Mouse (Mus musculus): ENCODE data around the gene Kel.

Kel gene

DNA sequence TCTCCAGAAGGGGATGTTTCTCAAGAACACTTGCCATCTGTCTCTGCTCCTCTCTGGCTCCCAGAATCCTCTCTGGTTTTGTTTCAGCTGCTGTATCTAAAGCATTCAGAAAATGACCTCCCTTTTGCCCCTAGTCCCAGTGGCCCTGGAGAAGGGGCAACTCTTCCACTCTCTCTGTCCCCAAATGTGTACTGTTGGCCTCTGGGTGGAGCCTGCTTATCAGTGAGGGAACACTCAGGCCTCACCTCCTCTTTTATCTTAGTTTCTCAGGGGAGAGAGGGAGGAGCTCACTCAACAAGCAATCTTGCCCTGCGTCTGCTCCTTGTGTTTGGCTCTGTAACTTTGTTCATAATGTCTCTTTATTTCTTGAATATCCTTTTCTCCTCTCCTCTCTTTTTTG lies at the start of gene Kel:
Gene Kel (minus strand): TSS at position 217 of the 400 bp plus-strand sequence.
- no peak for DNase-seq (ENCODE audit: extremely low read depth, low read depth, low spot score)

DNA sequence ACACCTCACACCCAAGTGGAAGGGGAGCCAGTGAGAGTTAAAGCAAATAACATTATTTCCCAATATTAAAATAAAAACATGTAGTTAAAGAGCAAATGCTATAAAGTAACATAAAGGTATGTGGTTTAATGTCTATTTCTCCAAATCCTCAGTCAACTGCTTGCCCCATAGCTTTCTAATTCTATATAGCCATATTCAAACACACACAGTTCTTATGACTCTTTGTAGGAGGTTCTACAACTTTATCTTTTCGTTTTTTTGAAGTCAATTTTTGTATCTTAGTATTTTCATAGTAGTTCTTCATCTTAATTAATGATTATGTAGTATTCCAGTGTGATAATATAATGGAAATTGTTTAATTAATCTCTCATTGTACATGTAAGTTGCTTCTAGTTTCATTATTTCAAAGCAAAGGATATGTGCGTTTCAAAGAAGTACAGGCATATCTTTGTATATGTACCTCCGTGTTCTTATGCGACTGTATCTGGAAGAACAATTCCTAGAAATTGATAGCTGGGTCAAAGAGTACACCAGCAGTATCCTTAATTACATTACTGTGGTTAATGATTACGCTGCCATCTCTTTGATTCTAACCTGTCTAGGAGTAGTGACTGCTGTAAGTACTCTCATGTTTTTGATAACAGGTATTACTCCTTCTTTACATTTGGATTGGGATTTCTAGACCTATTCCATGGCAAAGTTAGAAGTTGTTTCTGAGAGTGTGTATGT lies 40.7 kb upstream of the Kel start:
- DNase-seq (ENCODE audit: extremely low read depth, low read depth, low spot score), result no peak

DNA sequence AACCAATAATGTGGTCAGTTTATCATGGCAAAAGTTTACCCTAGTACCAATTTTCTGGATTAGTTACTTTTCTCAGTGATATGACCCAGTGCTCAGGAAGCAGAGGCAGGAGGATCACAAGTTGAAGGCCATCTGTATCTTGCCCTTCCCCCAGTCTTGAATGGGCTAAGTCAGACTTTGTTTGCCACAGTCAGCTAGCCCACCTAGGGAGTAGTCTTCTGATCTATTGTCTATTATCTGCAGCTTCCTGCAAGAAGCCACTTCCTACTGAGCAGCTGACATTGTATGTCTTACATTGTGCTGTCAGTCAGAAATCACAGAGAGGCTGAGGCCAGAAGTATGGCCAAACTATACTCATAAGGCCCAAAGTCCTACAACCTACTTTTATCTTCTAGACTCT lies 37.0 kb upstream of the Kel start:
- DNase-seq (ENCODE audit: extremely low read depth, low read depth, low spot score), result no peak

DNA sequence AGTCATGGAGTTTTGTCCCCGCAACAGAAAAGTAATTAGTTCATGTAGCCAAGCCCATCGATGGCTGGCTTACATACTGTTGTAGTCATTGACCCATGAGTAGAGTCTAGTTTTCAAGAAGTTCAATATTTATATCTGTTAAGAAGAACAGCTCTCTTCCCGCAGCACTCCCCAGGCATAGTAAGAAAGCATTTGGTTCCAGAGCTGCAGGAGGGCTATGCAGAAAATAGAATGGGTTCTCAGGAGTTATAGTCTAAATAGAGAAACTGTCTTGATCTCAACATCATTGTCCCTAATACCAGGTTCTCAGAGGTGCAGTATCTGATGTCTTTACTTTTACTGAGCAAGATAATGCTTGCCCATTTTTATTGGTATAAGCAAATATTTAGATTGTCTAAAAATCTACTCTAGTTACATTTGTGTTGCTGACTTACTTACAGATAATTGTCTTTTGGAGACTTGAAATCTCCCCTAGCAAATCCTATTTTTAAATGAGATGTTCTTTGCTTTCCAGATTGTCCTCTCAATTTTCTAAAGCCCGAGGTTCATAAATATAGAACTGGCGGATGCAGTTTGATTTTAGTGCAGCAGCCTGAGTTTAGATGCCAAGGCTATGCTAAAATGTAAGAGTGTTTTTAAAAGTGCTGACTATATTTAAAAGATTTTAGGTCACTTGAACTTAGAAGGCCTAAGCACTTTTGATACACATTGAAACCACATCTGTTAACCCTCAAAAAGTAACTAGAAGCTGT lies 30.8 kb upstream of the Kel start:
- no peak for DNase-seq (ENCODE audit: extremely low read depth, low read depth, low spot score)

DNA sequence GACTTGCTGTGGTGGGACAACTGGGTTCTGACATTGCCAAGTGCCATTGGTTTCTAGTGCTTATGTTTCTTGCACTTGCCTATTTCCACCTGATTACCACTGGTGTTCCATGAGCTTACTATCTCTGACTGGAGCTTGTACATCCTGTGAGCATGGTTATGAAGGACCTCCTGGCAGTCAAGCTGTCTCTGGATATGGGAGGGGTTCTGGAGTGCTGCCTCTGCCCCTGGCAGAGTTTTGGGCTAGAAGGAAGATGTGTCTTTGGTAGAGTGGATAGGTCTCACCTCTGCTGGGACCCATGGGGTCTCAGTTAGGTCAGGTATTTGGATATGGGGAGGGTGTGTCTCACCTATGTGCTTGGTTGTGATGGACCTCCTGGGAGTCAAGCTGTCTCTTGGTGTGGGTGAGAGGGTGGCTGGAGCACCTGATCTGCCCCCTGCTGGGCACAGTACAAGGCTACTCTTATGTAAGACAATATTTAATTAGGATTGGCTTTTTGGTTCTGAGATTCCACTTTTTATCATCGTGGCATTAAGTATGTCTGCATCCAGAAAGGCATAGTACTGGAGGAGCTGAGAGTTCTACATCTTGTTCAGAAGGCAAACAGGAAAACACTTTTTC lies 24.0 kb upstream of the Kel start:
- DNase-seq (ENCODE audit: extremely low read depth, low read depth, low spot score), result no peak

DNA sequence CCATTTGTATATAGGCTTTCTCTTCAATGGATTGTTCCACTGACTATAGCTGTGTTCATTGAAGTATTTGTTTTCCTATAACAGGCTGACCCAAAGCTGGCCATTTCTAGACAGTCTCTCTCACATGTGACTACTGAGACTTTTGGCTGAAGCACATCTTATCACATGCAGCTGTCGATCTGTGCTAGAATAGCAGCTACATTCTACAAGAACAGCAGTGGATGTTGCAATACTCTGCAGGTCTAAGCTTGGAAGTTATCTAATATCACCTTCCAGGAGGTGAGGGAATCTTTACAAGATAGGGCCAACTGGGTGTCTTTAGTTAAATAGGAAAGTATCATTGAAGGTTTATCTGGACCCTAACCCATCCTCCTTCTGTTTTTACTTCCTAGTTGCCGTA lies 17.3 kb upstream of the Kel start:
- DNase-seq (ENCODE audit: extremely low read depth, low read depth, low spot score), result no peak

DNA sequence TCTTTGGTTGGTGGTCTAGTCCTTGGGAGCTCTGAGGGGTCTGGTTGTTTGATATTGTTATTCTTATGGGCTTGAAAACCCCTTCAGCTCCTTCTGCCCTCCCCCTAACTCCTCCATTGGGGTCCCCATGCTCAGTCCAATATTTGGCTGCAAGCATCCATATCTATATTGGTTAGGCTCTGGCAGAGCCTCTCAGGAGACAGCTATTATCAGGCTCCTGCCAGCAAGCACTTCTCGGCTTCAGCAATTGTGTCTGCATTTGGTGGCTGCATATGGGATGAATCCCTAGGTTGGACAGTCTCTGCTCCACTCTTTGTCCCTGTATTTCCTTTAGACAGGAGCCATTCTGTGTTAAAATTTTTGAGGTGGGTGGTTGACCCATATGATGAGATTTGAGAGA lies 6.1 kb upstream of the Kel start:
- no peak for DNase-seq (ENCODE audit: extremely low read depth, low read depth, low spot score)

DNA sequence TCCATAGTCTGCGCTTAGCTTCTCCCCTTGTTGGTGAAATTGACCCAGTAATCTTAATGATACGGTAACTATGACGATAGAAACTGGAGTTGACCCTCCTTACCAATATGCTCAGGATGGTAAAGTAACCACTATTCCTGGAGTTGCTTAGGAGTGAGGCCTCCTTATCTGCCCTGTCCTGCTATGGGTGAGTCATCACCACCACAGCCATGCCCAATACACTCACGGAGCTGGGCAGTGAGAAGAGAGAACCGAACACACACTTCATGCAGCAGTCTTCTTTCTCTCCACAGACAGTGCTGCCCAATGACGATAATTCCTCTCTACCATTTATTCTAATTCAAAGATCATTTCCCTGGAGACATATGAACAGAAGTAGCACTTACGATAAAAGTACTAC lies 2.1 kb upstream of the Kel start:
- DNase-seq (ENCODE audit: extremely low read depth, low read depth, low spot score), result no peak

DNA sequence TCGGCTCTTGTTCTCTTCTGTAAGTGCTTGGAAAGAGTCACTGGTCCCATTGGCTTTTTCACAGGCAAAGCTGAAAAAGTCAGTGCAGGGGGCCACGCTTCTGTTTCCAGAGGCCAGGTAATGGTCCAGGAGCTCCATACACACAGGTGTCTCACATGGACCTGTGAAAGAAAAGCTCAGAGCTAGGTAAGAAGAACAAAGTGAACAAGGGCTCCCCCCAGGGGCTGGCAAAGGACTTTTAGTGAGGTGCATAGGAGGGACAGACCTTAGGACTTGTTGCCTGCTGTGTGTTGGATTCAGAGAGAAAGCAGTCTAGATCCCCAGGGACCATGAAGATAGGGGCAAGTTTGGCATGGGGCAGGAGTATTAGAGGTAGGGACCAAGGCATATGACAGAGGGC lies 1.2 kb downstream of the Kel start:
- DNase-seq (ENCODE audit: extremely low read depth, low read depth, low spot score), result no peak

DNA sequence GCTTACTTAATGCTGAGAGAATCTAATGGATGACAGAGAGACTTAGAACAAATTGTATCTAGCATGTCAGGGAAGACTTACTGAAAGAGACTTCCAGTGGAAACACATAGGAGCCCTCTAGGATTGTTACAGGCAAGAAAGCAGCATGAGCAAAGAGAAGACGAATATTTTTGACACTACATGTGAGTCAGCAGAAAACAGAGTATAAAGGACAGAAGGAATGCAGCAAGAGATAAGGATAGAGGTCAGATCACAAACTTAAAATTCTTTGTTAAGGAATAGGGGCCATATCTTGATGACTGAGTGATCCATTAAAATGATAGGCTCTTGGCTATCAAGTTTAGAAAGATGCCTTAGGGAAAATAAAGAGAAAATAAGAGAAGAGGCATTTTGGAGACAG lies 2.9 kb downstream of the Kel start:
- no peak for DNase-seq (ENCODE audit: extremely low read depth, low read depth, low spot score)

DNA sequence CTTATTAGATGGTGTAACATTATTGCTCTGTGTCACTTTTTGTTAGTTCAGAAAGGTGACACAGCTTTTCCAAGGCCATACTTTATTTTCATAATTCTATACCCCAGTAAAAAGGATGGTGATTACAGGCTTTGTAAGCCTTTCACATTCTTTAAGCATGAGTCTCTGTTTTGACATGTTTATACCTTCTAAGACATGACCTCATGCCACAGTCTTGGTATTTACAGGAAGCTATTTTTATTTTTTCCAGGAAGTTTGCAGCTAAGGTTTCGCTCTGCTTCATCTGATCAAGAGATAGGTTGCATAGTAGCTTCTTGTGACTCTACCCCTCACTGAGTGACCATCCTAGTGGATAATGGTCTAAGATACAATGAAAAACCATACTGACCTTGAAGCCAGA lies 9.7 kb downstream of the Kel start:
- DNase-seq (ENCODE audit: extremely low read depth, low read depth, low spot score), result no peak

DNA sequence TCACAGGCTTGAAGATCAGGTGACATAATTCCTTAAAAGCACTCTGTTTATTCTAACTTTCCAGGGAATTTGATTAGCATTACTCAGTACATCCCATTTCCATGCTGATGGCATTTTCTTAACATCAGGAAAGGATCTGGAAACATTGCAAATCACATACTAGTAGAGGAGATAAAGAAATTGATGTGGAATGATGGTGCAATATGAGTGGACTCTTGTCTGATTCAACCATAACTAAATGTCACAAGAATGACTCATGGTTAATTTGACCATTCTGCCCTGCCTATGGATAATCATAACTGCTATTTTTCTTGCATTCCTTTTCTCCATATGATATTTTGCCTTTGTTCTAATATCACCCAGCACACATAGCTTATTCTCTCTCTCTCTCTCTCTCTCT lies 11.9 kb downstream of the Kel start:
- DNase-seq (ENCODE audit: extremely low read depth, low read depth, low spot score), result no peak

DNA sequence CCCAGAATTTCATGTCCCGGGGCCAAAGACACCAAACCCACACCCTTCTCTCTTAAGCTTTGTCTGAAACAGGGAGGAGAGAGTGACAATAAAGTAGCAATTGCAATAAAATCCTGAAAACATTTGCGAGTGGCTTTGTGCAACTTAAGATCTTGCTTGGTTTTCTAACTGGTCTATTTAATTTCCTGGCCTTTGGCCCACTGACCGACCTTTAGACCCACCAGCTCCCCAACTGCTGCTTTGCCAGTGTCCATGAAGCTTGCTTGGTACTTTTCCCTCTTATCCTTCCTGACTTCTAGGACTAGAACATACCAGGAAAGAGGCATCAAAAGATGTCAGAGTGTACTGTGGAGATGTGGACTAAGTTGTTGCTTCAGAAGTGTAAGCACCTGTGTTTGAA lies 18.5 kb downstream of the Kel start:
- no peak for DNase-seq (ENCODE audit: extremely low read depth, low read depth, low spot score)

DNA sequence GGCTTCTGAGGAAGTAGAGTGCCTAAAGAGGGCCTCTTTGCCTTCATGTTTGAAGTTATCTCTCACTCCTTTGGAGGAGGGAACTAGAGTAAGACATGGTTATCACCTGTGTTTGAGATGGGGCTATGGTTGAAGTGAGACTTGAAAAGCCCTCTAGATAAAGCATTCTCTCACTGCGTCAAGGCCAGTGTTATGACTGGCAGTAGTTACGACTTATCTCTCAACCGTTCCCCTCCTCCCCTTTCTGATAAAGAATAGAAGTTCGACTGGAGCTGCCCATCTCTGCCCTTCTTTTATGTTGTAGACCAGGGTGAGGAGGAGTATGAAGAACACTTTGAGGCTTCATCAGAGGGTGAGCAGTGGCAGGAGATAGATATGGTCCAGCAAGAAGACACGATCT lies 19.2 kb downstream of the Kel start:
- DNase-seq (ENCODE audit: extremely low read depth, low read depth, low spot score), result no peak

DNA sequence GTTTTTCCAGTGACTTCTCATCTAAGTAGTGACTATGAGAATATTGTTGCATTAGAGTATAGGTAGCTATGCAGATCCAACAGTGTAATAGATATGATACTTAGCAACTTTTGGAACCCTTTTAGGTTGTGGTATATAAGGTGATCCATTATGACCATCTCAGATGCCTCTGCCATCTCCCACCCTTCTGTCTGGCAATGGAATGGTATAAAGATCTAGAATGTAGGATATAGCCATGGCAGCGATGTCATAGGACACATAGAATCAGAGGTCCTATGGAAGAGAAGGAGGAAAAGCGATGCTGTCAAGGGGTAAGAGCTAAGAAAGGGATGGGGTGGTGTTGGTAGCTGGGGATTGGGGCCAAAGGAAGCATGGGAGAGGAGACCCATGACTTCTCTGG lies 20.0 kb downstream of the Kel start, which contains the start of gene Llcfc1:
Gene Llcfc1 (plus strand): TSS at position 301 of the 400 bp plus-strand sequence.
- DNase-seq (ENCODE audit: extremely low read depth, low read depth, low spot score), result no peak

DNA sequence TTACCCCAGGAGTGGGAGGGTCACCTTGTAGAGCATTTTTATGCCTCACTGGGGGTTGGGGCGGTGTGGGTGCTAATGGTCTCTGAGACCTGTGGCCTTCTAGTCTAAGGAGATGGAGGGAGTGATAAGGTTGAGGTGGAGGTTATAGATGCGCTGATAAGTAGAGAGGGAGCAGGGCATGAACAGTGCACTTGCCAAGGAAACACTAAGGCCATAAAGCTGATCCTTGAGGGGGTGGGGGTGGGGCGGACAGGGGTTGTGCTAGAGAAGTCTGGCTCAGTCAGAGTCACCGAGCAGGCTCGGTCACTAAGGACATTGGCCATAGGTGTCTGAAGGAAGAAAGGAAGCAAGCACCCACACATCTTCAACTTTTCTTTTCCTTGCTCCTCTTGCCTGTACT lies 22.5 kb downstream of the Kel start:
- no peak for DNase-seq (ENCODE audit: extremely low read depth, low read depth, low spot score)

DNA sequence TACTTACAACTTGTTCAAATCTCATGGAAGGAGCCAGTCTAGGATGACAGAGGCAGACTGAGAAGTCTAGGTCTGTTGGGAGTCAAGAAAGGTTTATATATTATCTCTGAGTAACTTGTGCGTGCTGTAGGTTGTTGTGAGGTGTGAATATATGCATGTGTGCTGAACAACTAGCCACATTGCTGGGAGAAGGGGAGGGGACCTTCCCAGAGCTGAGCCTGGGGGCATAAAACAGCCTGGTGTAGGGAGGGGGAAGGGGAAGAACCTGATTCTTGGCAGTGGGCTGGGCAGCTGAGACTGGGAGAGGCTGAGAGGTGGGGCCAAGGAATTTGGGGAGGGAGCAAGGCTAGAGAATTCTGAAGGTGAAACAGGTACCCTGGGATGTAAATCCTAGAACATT lies 23.5 kb downstream of the Kel start, which contains the start of gene Trpv5:
Gene Trpv5 (minus strand): TSS at position 101 of the 400 bp plus-strand sequence.
- DNase-seq (ENCODE audit: extremely low read depth, low read depth, low spot score), result no peak

DNA sequence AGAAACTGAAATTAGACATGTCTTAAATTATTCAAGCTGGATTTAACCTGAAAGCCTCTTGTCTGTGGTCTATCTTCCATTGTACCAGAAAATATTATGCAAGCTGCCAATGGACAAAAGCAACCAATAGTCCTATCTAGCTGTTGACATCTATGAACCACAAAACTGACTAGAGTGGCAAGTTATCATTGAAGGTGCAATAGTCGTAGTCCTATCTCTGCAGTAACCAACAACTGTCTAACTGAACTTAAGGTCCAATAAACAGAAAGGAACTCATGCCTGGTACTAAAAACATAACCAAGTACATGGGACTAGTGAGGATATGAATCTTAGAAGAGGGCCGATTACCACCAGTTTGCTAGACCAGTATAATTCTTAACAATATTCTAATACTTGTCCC lies 27.6 kb downstream of the Kel start:
- DNase-seq (ENCODE audit: extremely low read depth, low read depth, low spot score), result no peak

DNA sequence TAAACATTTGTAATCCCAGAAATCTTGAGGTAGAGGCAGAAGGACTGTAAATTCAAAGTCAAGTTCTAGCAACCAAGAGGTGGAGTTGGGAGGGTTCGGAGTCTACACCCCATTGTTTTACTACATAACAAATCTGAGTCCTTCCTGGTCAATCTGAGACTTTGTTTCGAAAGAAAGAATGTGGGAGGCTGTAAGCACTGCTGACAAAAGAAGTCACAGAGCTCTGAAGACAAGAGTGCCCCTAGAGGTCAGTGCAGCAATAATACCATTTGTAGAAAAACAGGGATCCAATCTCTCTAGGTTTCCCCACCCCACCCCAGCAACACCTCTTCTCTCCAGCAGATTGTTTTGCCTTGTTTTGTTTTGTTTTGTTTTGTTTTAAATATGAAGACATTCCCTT lies 41.8 kb downstream of the Kel start:
- no peak for DNase-seq (ENCODE audit: extremely low read depth, low read depth, low spot score)

DNA sequence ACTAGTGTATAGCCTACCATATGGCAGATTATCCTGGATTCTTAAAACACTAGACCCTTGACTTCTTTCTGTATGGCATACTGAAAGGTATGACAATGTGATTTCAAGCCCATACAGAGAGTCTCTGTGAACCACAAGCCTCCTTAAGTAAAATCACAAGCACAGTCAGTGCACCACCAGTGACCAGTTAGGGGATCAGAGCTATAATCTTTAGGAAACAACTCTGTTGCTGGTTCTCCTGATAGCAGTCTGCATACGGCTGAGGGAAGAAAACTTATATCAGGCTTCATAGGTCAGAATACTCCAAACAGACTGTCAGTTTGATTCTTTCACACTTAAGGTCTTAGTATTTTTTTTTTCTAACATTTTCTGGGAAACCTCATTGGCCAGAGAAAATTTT lies 45.7 kb downstream of the Kel start:
- no peak for DNase-seq (ENCODE audit: extremely low read depth, low read depth, low spot score)

DNA sequence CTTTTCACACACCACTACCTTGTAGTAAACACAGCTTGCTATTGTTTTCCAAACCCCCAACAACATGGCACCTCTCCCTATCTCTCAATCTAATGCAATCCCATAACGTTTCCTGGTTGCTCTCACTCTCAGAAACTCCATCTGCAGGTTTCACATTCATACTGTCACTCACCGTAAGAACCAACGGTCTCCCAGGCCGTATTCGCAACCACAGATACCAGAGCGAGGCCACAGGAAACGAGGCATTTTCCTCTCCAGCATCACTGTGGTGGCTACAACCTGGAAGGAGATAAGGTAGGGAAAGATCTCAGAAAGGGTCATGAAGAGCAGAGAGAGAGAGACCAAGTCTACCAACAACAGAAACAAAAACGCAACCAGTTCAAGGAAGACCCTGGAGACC lies 49.5 kb downstream of the Kel start:
- DNase-seq (ENCODE audit: extremely low read depth, low read depth, low spot score), result no peak

DNA sequence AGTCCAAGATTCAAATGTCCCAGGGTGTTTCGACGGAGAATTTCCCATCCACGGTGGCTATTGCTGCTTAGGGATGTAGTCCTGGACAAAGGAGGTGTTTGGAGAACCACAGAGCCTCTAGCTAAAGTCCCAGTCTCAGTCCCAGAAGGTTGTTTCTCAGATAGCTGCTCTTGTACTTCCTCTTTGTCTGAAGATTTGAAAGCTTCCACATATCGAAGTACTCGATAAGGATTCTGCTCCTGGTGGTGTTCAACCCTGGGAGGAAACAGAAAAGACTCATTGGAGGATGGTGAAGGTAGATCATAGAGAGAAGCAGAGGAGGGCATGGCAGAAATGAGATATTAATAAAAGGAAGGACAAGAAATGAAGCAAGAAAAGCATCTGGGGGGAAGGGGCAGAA lies 51.0 kb downstream of the Kel start:
- DNase-seq (ENCODE audit: extremely low read depth, low read depth, low spot score), result no peak
